Mouse (Mus musculus) adrenal gland, adult 2 months (tissue): ENCODE results near the gene Grm4. TPM values are rescaled to one million over a fixed set of nuclear protein-coding genes. Genes with fewer than 3 reads are reported as not detected.

Experiments
- DNase-seq: peaks from one replicate; pipeline ENCODE4 v3.0.0; 2021
- polyA plus RNA-seq: library from polyadenylated mRNA; depleted of rRNA; stranded (reverse); fragments of >200 nt; gene quantifications from 2 replicates; pipeline ENCODE4 v1.2.3, GENCODE M21; 2012
- total RNA-seq, 2 experiments: library from RNA; stranded (reverse); gene quantifications; 2 replicates each; pipeline ENCODE4 v1.2.3; 2021

The Grm4 gene
- total and polyA plus RNA-seq, 3 experiments: 0.08 to 9.0 (median 5.5) TPM

DNA sequence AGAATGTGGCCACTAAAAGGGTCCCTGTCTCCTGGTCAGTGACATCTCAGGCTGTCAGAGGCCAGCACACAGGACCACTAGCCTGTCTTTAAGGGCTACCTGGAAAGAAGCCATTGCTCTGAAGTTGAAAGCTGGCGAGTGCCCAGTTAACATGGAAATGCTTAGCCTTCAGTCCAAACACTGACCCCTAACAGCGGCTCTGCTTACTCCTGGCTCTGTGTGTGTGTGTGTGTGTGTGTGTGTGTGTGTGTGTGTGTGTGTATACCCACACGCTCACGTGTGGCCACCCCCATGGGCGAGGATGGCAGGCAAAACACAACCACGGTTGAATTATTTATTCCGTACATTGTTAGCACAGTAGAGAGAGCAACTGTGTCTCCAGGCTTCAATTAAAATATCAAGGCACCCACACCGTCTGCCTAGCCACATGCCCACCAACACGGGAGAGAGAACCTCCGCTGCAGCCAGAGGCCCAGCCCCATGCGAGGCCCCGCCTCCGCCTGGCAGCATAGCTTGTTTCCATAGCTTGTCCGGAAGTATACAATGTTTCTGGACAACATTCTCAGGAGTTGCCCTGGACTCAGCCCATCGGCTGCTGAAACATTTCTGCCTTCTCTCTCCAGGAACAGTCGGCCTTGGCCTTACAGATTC, 32.9 kb downstream of the Grm4 start:
- no peak for DNase-seq

DNA sequence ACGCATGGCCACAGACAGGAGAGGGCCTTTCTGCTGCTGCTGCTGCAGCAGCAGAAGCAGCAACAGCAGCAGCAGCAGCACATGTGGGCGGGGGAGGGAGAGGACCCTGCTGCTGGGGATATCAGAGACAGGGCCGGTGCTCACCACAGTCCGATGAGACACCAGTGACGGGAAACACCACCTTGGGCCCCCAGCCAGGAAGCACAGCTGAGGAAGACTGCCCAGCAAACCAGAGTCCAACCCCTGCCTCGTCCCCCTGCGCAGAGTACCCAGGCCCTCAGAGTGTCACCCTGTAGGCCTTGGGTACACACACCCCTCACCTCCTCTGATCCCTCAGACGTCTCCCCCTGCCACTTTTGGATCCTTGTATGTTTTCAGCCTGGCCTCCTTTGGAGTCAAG, 35.3 kb downstream of the Grm4 start:
- DNase-seq: no peak

DNA sequence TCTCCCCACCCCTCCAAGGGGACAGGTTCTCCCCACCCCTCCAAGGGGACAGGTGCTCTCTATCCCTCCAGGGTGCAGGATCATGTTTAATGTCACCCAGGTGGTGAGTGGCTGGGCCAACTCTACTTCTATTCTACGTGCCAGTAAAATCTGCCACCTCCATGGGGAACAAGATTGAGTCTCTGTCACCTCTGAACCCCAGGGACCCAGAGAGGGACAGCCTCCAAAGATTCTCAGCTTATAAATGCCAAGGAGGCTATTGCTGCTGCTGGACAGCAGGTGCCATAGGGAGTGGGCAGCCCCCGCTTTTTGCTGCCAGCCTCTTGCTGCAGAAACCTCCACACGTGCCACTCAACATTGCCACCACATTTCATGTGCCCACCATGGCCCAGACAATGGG, 37.6 kb downstream of the Grm4 start:
- DNase-seq: no peak

DNA sequence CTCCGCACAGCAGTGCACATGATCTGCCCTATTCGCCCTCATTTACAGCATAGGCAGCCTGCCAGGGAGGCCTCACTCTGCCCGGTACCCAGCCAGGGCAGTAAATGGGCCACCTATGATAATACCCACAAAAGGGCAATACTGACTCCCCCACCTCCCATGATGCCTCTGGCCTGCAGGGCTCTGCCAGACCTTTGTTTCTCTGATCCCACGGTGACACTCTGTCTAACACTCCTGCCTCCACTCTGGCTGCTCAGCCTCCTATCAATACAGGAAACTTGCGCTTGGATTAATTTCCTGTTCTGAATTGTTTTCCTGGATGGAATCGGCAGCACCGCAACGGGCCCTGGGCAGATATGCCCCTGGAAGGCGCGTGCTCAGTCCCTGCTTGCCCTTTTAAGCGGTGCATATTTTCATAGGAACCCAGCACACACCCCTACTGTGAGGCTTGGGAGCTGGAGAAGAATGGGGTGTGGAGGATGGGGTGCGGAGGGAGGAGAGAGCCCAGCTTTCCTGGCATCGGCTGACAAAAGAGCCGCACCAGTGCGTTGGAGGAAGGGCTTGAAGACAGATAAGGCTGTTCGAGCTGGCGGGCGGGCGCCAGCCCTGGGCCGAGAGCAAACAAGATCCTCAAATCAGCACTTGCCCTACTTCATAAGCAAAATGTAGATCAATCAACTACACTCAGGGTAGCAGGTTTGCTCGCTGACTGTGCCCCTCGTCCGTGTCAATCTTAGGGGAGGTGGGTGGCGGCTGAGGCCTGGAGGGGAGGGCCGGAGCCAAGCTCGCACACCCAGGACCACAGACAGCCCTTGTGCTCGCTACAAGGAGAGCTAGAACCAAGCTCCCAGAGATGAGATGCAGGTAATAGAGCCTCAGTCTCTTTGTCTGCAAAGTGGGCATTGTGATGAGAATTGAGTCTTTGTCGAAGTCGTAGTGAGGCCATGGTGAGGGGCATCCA, 40.8 kb downstream of the Grm4 start:
- DNase-seq: no peak

DNA sequence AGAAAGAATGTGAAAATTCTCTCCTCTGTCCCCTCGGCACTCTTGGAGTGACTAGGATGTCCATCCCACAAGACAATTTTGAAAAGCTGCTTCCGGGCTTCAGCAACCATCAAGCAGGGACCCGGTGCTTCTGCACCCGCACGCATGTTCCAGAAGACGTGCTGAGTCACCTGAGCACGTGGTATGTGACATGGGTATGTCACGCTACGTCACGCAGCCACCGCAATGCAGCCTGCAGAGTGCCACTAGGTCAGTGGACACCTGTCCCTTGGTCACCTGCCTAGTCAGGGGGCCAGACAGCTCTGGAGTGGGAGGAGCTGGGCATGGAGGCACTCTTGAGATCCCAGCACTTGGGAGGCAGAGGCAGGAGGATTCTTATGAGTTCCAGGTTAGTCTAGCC, 45.6 kb downstream of the Grm4 start:
- DNase-seq: no peak

DNA sequence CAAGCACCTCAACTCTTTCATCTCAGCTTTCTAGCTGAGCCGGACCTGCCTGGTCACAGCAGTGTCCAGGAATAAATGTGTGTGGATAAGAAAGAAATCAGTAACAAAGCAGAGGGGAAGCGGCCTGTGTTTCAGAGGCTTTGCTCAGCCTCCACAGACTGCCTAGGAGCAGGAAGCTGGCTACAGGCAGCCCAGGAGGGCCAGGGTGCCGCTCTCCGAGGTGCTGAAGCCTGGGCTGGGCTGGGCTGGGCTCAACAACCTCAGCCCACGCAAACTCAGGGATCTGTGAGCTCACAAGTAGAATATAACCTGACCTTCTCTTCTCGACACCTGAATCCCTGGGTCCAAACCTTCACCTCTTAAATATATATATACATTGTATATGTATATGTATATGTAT, 54.6 kb downstream of the Grm4 start:
- peak; percentile 48 for DNase-seq

DNA sequence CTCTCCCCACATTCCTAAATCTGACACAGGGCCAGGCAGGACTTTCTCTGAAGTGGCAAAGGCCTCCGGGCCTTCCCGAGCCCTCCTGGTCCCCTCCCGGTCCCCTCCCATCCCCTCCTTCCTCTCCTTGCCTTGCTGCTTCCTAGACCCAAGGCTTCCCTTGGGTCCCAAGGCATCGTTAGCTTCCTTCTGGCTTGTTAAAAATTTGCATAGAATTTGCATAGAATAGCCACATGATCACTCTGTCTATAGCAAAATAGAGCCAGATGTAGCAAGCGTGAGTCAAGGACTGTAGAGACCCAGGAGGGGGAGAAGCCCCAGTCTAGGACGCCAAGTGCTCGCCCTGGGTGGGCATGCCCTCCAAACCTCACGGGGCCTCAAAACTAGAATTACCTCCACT, 55.3 kb downstream of the Grm4 start:
- DNase-seq: no peak

DNA sequence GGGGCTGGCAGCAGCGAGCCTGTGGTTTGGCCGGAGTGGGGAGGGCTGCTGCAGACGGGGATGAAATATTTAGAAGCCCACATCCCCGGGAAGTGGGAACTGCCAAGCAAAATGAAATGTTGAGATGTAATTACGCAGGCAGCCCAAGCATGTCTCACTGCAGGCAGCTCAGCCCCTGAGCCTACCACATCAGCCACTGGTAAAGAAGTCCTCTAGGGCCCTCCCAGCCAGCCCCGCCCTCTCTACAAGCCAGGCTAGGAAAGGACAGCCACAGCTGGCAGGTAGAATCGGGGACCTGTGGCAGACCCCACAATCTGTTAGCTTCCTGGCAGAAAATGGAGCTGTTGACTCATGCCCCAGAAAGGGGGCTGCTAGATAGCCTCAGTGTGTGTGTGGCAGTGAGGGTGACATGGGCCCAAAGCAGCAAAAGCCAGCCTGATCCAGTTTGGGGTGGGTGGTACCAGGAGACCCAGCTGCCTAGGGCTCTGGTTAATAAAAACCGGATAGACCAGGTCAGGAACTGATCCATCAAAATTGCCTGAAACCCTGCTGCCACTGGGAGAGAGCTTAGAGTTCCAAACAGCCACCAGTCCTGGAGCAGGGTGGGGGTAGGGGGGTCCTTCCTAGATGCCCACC, 56.8 kb downstream of the Grm4 start:
- DNase-seq: no peak

DNA sequence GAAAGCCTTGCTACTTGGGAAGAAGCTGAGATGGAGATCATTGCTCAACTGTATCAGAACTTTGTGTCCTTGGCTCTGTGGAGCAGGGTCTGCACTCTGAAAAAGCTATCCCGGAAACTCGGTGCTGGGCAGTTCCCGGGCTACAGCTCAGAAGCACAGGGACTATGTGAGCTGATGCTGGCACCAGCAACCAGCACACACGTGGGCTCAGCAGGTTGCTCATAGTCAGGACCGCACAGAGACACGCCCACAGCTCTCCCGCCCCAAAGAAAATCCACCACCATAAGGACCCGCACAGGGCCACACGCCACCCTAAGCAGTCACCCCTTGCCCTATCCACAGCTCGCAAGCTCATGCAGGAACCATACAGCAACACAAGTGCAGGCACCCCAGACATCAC, 61.2 kb downstream of the Grm4 start:
- no peak for DNase-seq

DNA sequence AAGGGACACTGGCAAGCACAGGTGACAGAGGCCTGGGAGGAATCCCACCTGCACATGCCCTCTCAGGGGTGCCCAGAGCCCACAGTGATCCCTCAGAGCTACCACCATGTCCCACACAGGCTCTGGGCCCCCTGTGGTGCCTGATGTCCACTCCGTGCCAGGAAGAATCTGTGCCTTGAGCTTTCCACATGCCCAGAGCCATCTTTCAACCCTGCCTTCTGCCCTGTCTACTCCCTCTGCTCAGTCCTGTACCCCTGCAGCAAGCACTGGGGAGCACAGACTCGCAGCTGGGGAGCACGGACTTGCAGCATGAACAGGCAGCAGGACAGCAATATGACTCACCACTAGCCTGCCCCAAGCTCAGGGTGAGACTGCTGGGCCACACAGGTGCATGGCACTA, 62.0 kb downstream of the Grm4 start:
- no peak for DNase-seq

DNA sequence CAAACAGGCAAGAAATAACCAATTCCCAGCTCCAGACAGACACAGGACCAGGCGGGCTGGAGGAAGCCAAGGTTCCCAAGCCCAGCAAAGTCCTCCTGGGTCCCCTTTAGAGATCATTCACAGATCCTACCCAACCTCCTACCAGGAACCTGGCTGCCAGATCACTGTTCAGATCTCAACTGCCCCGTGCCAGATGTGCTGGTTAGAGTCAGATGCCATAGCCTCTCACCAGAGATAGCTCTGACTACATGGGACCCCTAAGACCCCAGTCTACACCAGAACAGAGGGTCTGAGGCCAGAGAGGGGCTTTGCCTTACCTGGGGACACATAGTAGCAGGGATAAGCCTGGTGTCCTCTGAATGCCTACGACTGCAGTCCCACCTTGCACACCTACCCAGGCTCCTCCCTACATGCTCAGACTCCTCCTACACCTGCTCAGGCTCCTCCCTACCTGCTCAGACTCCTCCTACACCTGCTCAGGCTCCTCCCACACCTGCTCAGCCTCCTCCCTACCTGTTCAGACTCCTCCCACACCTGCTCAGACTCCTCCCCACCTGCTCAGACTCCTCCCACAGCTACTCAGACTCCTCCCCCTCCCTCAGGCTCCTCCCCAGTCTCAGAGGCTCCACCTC, 63.2 kb downstream of the Grm4 start:
- no peak for DNase-seq

DNA sequence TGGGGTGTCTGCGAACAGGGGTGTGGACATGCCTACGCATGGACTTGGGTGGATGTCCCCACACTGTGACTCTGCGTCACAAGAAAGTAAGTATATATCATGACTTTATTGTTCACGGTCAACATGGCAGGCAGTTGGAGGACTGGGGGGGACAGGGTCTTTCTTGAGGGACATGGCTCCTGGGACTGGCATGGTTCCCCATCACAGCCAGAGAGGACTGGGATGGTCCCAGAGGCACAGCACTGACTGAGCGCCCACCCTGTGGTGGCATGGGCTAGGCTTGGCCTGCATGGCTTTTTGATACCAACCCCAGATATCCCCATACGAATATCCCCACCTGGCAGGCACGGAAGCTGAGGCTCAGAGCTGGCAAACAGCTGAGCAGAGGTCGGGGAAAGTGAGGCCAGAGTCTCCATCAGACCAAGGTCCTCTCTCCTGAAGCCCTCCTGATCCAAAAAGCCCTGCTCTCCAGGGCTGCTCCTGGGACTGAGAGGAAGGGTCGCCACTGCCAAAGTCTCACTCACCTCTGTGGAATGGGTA, 64.1 kb downstream of the Grm4 start:
- DNase-seq: no peak

DNA sequence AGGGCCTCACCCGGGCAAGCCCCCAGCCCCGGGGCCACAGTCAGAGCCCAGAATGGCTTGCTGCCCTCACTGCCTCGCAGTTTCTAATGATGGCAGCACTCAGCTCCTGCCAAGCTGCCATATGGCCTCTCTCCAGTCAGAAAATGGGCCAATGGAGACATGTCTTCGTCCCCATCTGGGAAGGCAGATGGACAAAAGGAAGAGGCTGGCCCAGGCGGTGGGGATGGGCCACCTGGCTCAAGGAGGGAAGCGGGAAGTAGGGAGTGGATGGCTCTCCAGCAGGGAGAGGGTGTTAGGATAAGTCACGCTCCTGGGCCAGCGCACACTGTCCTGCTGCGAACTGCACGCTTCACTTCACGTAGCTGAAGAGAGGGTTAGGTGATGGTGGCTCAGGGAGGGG, 64.8 kb downstream of the Grm4 start:
- no peak for DNase-seq

DNA sequence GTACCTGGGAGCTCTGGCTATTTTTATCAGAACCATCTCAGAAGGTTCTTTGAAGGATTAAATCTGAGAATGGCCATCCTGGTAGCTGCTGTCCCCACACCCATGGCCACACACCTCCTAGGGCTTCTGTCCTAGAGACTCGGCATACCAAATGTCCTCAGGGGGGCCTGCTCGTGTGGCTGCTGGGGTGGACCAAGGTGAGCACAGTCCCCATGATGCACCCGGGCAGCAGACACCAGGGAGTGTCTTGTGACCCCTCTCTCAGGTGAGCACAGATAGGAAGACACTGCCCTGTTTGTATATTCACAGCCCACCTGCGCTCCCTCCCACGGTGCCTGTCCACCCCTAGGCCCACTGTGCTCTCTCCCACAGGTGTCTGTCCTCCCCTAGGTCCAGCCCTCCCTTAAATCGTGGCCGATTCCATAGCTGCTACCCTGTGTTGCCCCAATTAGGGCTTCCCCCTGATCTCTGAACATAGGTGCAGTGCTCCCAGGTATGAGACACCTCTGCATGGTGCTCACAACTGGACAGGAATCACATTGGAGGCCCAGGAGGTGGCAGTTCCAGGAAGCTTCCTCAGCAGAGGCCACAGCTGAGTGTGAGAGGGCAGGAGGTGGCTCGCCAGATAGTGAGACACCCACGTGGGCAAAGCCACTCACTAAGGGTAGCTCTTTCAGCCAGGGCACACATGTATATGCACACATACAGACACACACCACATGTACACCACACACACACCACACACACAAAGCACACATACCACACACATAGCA, 66.0 kb downstream of the Grm4 start:
- no peak for DNase-seq

DNA sequence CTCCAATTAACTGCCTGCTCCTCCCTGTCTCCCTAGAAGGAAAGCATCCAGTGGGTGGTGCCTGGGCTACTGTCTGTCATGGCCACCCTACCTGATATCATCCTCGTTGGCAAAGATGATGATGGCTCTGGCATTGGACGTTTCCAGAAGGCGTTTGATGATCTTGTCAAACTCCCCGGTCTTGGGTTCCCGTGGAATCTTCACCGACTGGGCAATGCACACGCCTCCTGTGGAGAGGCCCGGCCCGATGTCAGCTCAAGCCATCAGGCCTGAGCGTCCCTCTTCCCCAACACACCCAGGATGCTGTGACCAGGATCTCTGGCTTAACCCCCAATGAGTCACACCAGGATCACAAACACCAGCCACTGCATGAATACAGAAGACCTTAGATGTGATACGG, 66.8 kb downstream of the Grm4 start:
- no peak for DNase-seq

DNA sequence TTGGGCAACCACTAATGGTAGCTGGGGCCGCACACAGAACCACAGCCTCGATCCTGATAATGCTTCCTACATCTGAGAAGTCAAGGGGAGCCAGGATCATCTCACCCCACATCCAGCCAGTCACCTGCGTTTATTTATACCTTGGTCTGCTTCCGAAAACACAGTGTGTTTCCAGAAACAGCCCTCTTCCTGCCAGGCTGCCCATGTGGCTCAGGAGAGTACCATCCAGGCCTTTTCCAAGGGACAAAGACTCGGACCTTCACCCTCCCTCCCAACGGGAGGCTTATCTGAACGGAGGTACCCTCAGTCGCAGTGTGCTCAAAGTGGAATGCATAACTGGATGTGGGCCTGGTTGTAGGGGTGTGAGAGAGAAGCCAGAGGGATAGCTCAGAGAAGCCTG, 68.2 kb downstream of the Grm4 start:
- no peak for DNase-seq

DNA sequence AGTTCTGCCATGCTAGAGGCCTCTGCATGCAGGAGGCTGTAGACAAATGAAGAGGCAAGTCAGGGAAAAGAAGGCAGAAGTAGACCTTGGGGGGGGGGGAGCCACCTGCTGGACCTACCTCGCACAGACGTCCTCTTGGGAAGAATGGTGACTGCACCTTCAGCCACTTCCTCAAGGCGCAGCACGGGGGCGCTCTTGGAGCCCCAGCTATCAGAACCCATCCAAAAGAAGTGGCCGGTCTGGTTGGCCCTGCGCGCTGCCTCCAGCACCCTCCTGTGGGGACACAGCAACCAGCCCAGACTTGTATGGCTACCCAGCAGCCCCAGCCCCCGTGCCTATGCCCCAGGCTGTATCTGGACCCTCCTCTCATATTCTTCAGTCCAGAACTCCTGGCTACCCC, 69.4 kb downstream of the Grm4 start:
- DNase-seq: no peak

DNA sequence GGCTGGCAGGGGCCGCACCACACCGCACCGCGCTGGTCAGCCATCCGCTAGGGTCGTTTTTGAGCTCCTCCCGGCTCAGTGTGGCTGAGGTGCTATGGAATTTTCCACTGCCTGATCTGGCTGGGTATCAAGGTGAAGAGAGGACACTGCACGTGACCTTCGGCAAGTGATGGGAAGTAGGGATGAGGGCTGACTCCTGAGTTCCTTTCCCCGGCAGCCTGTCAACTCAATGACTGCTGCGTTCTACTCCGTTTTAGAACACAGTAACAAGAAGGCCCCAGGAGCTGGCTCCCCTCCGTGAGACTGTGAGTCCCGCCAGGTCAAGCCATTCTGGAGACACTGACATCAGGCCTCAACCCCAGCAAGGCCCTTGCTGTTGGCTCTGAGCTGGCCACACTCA, 70.0 kb downstream of the Grm4 start:
- DNase-seq: peak; percentile 18

DNA sequence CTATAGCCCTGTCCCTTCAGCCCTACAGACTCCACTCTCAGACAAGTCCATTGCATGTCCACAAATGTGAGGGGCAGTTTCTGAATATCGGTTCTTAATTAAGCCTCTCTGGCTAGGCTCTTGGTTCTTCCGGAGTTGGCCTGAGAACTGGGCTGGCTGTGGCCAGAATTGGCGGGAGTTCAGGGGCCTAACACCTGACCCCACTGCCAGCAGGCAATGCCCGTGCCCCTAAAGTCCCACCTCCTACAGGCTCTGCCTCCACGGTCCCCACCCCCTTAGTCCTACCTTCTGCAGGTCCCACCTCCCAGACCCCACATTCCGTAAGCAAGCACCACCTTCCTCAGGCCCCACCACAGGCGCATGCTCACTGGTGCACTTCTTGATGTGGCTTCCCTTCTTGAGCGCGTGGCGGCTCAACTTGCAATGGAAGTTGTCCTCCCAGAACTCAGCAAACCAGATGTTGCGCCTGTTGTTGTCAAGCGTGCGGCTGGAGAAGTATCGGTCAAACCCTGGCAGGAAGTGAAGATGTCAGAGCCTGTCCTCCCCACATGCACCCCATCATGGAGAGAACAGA, 71.4 kb downstream of the Grm4 start:
- DNase-seq: no peak

DNA sequence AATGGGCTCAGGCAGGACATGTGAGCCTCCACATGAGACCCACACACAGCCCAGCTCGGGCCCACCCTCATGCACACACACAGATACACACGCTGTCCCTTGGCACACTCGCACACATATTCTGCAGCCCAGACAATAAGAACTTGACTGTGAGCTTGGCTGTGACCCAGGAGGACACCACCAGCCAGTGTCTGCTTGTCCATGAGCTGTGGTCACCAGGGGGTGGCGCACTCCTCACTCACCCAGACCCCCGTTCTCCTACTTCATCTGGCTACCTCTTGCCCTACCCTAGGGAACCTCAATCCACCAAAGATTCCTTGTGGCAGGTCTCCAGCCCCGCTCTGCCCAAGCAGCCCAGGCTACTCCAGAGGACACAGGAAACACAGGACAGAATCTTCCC, 72.5 kb downstream of the Grm4 start:
- DNase-seq: no peak

DNA sequence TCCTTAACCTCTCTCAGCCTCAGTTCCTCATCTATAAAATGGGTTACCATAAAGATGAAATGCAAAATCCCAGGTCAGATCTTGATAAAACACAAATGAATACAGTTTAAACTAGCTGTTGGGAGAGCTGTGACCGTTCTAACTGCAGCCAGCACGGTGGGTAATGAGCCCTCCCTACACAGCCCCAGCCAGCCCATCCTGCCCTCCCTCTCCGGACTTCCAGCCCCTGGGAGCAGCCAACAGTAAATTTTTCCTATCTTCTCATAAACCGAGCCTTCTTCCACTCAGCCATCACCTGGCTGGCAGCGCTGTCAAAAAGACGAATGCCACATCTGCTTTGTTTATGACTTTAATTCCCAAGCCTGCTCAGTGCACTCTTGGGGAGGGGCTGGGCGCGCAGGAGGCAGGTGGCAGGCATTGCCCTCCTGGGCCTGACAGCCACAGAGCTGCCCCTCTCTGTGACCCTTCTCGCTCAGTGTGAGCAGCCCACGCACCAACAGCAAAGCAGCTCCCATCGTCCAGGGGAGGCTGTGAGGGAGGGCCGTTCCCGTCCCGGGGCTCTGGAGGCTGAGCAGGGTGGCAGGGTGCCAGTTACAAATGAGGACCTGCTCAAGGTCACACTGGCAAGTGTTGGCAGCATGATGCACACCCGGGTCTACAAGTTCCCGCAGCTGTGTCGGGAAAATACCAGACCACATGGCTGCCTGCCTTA, 75.7 kb downstream of the Grm4 start:
- peak; percentile 48 for DNase-seq
